Mouse (Mus musculus) layer of hippocampus, adult 2 months (tissue): ENCODE results near the gene Ifit1. TPM values are rescaled to one million over a fixed set of nuclear protein-coding genes. Genes with fewer than 3 reads are reported as not detected.
"Not testable (repeated sequence)": the region's sequence is repeated elsewhere in the genome, so short reads cannot be mapped to it uniquely, and the experiment has no call there.

Experiments used
- DNase-seq, 2 experiments: peaks; one replicate each; pipeline ENCODE4 v3.0.0; 2022; ENCODE audit warnings: low spot score in 2 of 2
- H3K27ac ChIP-seq: fragments of 200-600 bp; 2 replicates; pipeline ENCODE4 v1.8.1; 2022
- H3K4me3 ChIP-seq: fragments of 200-600 bp; 2 replicates; pipeline ENCODE4 v1.8.1; 2022; ENCODE audit warnings: mild to moderate bottlenecking
- CTCF ChIP-seq: fragments of 200-600 bp; conservative IDR thresholded peaks from 2 replicates; pipeline ENCODE4 v1.8.1; 2022; ENCODE audit warnings: antibody characterized with exemption, mild to moderate bottlenecking, moderate library complexity
- total RNA-seq, 2 experiments: library from RNA; stranded (reverse); gene quantifications; 2 replicates each; pipeline ENCODE4 v1.2.3; 2021

Gene Ifit1
- total RNA-seq, 2 experiments from 2014 or later: 0.59 to 1.2 TPM

GRCm38 (mm10) chr19:34624663-34625062 lies 16.0 kb upstream of the Ifit1 start:
- Histone ChIP-seq H3K4me3 (no peak overlapping the region), H3K27ac (no peak overlapping the region)
- no peak for DNase-seq
- TF ChIP-seq CTCF: no peak

- Histone ChIP-seq H3K4me3 (no peak overlapping the region), H3K27ac (no peak overlapping the region)
- TF ChIP-seq CTCF: no peak
- no peak for DNase-seq
Measured at GRCm38 (mm10) chr19:34627496-34627895, 13.2 kb upstream of the Ifit1 start.

GRCm38 (mm10) chr19:34631487-34631886 lies 9.2 kb upstream of the Ifit1 start:
- Histone ChIP-seq H3K27ac (no peak overlapping the region), H3K4me3 (no peak overlapping the region)
- no peak for TF ChIP-seq CTCF
- DNase-seq: no peak

GRCm38 (mm10) chr19:34633484-34633883 lies 7.2 kb upstream of the Ifit1 start:
- no peak for TF ChIP-seq CTCF
- no peak overlapping the region for H3K27ac ChIP-seq
- no peak overlapping the region for H3K4me3 ChIP-seq
- DNase-seq: no peak

- peak; percentile 46 to 70 for DNase-seq
- Histone ChIP-seq H3K4me3 (no peak overlapping the region), H3K27ac (no peak overlapping the region)
- peak; percentile 95 for TF ChIP-seq CTCF
Measured at GRCm38 (mm10) chr19:34636933-34637557, 3.6 kb upstream of the Ifit1 start.

GRCm38 (mm10) chr19:34642616-34643015 lies 1.9 kb downstream of the Ifit1 start:
- no peak for DNase-seq
- Histone ChIP-seq H3K4me3 (no peak overlapping the region), H3K27ac (no peak overlapping the region)
- no peak for TF ChIP-seq CTCF

- DNase-seq, H3K4me3 ChIP-seq, H3K27ac ChIP-seq: not testable (repeated sequence)
Measured at GRCm38 (mm10) chr19:34647630-34648029, 7.0 kb downstream of the Ifit1 start.

GRCm38 (mm10) chr19:34650276-34650675 lies 9.6 kb downstream of the Ifit1 start:
- H3K27ac ChIP-seq: no peak overlapping the region
- TF ChIP-seq CTCF: no peak

GRCm38 (mm10) chr19:34650997-34651396 lies 10.3 kb downstream of the Ifit1 start:
- TF ChIP-seq CTCF: no peak

More at GRCm38 (mm10) chr19:34650276-34650675, 9.6 kb downstream of the Ifit1 start:
- DNase-seq: no peak
- H3K4me3 ChIP-seq: no peak overlapping the region

GRCm38 (mm10) chr19:34655227-34655805 lies 14.6 kb downstream of the Ifit1 start:
- no peak overlapping the region for H3K4me3 ChIP-seq
- DNase-seq: no peak
- no peak overlapping the region for H3K27ac ChIP-seq
- TF ChIP-seq CTCF: no peak

More at GRCm38 (mm10) chr19:34650997-34651396, 10.3 kb downstream of the Ifit1 start:
- Histone ChIP-seq H3K4me3 (no peak overlapping the region), H3K27ac (no peak overlapping the region)
- no peak for DNase-seq

- TF ChIP-seq CTCF: no peak
- no peak overlapping the region for H3K27ac ChIP-seq
- DNase-seq: no peak
- H3K4me3 ChIP-seq: no peak overlapping the region
Measured at GRCm38 (mm10) chr19:34656511-34657298, 16.0 kb downstream of the Ifit1 start.

GRCm38 (mm10) chr19:34662067-34662507 lies 21.4 kb downstream of the Ifit1 start:
- Histone ChIP-seq H3K27ac (0 out of 2 replicates have a peak overlapping the region, but pooled peaks have one; percentile 57), H3K4me3 (peak overlapping the region; percentile 51)
- peak; percentile 39 to 54 for DNase-seq
- TF ChIP-seq CTCF: peak; percentile 81

- Histone ChIP-seq H3K4me3 (no peak overlapping the region), H3K27ac (no peak overlapping the region)
- no peak for TF ChIP-seq CTCF
- no peak for DNase-seq
Measured at GRCm38 (mm10) chr19:34662740-34663139, 22.1 kb downstream of the Ifit1 start.

GRCm38 (mm10) chr19:34666127-34666526 lies 25.5 kb downstream of the Ifit1 start:
- TF ChIP-seq CTCF: peak; percentile 97
- Histone ChIP-seq H3K27ac (no peak overlapping the region), H3K4me3 (no peak overlapping the region)
- peak; percentile 35 to 59 for DNase-seq
